Mouse (Mus musculus) testis, adult 2 months (tissue): ENCODE measurements at regions not wholly inside any gene's neighbourhood (a gene's known extent, or its start where the extent isn't known, plus 50 kb on each side); places are given as distances from the start of the nearest gene placed in this dataset.

Experiments used
- H3K27ac ChIP-seq: fragments of 200-500 bp; 2 replicates; pipeline ENCODE4 v1.5.1; 2012; ENCODE audit warnings: low read depth, low read length; ENCODE audit not compliant: control insufficient read depth, insufficient read depth
- H3K27me3 ChIP-seq: fragments of 200-500 bp; 2 replicates; pipeline ENCODE4 v1.6.1; 2012; ENCODE audit warnings: mild to moderate bottlenecking, low read length, moderate library complexity; ENCODE audit not compliant: control insufficient read depth, insufficient read depth
- H3K36me3 ChIP-seq: fragments of 200-500 bp; 2 replicates; pipeline ENCODE4 v1.6.1; 2012; ENCODE audit warnings: mild to moderate bottlenecking, low read length; ENCODE audit not compliant: control insufficient read depth, insufficient read depth
- H3K4me1 ChIP-seq: fragments of 200-500 bp; 2 replicates; pipeline ENCODE4 v1.6.1; 2012; ENCODE audit warnings: low read length; ENCODE audit not compliant: control insufficient read depth, insufficient read depth
- H3K4me3 ChIP-seq: fragments of 200-500 bp; 2 replicates; pipeline ENCODE4 v1.5.1; 2012; ENCODE audit warnings: low read depth, mild to moderate bottlenecking, low read length, moderate library complexity, mixed read lengths; ENCODE audit not compliant: control insufficient read depth
- CTCF ChIP-seq: fragments of 200-500 bp; IDR thresholded peaks from 2 replicates; pipeline ENCODE4 v1.5.1; 2012; ENCODE audit warnings: low read depth, mild to moderate bottlenecking, inconsistent platforms, low read length, moderate library complexity; ENCODE audit not compliant: control insufficient read depth, insufficient read depth, insufficient replicate concordance
- POLR2A ChIP-seq: fragments of 200-500 bp; IDR thresholded peaks from 2 replicates; pipeline ENCODE4 v1.6.1; 2012; ENCODE audit warnings: low read depth, mild to moderate bottlenecking, inconsistent platforms, low read length, moderate library complexity; ENCODE audit not compliant: control insufficient read depth

- Histone ChIP-seq H3K27ac (no peak overlapping the region), H3K4me1 (no peaks in the 10 kb centered on the region), H3K36me3 (no peaks in the 10 kb centered on the region), H3K27me3 (no peaks in the 10 kb centered on the region), H3K4me3 (no peak overlapping the region)
- TF ChIP-seq CTCF (no peak), POLR2A (no peak)
Measured at GRCm38 (mm10) chr19:59669793-59670192, 211.6 kb downstream of the Emx2 start.

DNA sequence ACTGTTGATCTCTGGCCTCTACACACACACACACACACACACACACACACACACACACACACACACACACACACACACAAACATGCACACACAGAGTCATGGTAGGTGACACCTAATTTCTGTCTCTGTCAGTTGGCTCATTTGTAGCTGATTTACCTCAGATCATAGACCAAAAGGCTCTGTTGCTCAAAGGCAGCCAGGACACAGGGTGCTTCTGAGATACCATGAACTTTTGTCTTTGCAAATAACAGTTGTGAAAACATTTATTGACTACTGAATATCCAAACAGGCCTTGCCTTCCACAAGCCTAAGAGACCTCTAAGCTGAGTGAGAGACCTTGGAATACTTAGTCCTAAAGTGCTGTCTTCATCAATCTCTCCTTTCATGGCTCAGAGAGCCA lies 215.4 kb downstream of the Emx2 start:
- no peak for TF ChIP-seq CTCF
- TF ChIP-seq POLR2A: no peak
- Histone ChIP-seq H3K4me1 (no peaks in the 10 kb centered on the region), H3K36me3 (no peaks in the 10 kb centered on the region), H3K27me3 (no peaks in the 10 kb centered on the region), H3K4me3 (no peak overlapping the region), H3K27ac (no peak overlapping the region)

DNA sequence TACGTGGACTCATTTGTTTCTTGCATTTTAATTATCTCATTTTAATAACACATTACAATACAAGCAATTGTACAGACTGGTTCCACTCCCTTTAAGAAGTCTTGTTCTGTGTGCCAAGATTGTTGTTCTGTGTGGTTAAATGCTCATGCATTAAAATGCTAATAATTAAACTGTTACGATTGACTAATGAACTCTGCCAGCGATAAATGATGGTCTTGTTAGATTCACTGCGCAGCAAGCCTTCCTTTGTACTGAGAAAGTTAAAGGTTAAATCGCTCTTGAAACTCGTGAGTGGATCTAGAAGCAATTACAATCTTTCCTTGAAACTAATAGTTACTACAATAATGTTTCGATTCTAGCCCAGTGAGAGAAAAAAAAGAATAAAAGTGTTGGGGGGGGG lies 221.0 kb downstream of the Emx2 start:
- Histone ChIP-seq H3K36me3 (no peaks in the 10 kb centered on the region), H3K27me3 (no peaks in the 10 kb centered on the region), H3K4me1 (no peaks in the 10 kb centered on the region), H3K4me3 (no peak overlapping the region), H3K27ac (no peak overlapping the region)
- no peak for TF ChIP-seq POLR2A
- no peak for TF ChIP-seq CTCF

- TF ChIP-seq POLR2A: no peak
- no peak for TF ChIP-seq CTCF
- H3K4me3 ChIP-seq: no peak overlapping the region
- H3K27me3 ChIP-seq: no peaks in the 10 kb centered on the region
- H3K36me3 ChIP-seq: no peaks in the 10 kb centered on the region
- no peaks in the 10 kb centered on the region for H3K4me1 ChIP-seq
- no peak overlapping the region for H3K27ac ChIP-seq
Measured at GRCm38 (mm10) chr19:59680356-59680755, 222.2 kb downstream of the Emx2 start.

GRCm38 (mm10) chr19:59684292-59684691 lies 226.1 kb downstream of the Emx2 start:
- H3K27me3 ChIP-seq: no peaks in the 10 kb centered on the region
- no peak overlapping the region for H3K27ac ChIP-seq
- TF ChIP-seq CTCF (no peak), POLR2A (no peak)
- no peak overlapping the region for H3K4me3 ChIP-seq
- no peaks in the 10 kb centered on the region for H3K4me1 ChIP-seq
- H3K36me3 ChIP-seq: no peaks in the 10 kb centered on the region

DNA sequence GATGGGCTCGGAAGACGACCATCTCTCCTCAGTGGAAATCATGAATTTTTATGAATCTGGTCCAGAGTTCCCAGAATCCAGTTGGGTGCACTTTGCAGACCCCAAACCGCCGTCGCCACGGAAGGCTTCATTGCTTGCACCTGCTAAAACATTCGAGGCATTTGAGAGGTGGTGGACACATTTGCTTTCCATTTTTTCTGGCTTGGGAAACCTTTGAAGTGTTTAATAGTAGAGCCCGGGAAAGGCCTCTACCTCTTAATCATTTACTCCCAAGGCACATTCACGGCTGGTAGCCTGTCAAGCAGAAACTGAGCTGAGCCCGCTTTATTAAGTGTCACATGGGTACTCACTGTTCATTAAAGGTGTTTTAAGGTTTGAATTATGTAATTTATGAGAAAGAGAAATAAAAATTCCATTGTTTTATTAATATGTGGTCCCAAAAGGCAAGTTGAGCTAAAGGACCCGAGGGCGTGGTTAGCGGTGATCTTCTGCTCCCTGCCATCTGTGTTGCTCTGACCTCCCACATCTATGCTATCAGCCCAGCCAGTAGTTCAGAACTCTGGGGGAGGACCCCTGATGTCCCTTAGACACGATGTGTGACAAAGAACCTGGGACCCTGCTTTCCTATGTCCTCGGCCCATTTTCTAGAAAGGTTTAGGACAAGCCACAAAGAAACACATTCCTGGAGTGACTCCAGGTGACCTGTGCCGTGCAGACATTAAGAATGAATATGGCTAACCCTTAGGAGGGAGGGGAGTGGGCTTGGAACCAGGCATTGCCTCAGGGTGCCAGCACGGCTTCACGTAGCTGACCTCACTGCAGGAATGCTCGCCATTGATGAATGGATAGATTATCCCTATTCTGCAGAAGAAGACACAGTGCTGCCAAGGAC lies 227.9 kb downstream of the Emx2 start:
- H3K27me3 ChIP-seq: no peaks in the 10 kb centered on the region
- TF ChIP-seq POLR2A: no peak
- TF ChIP-seq CTCF: no peak
- H3K4me3 ChIP-seq: no peak overlapping the region
- no peaks in the 10 kb centered on the region for H3K36me3 ChIP-seq
- H3K27ac ChIP-seq: no peak overlapping the region
- no peaks in the 10 kb centered on the region for H3K4me1 ChIP-seq

DNA sequence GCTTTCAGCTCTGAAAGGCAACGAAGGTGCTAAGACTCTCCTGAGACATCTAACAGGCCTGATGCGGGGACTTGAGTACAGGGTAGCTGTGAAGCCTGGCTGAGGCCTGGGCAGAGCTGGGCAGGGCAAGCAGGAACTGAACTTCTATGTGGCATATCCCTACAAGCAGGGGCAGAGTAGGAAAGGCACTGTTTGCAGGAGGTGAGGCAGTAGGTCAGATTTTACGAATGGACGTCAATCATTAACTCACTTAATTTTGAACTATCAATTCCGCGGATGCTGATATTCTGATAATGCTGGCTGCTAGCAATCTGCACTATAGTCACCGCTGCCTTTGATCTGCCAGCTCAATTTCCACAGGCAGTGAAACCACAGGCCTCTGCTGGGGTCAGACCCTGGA lies 229.0 kb downstream of the Emx2 start:
- no peaks in the 10 kb centered on the region for H3K36me3 ChIP-seq
- no peak overlapping the region for H3K27ac ChIP-seq
- no peaks in the 10 kb centered on the region for H3K27me3 ChIP-seq
- H3K4me3 ChIP-seq: no peak overlapping the region
- H3K4me1 ChIP-seq: no peaks in the 10 kb centered on the region
- no peak for TF ChIP-seq POLR2A
- no peak for TF ChIP-seq CTCF

DNA sequence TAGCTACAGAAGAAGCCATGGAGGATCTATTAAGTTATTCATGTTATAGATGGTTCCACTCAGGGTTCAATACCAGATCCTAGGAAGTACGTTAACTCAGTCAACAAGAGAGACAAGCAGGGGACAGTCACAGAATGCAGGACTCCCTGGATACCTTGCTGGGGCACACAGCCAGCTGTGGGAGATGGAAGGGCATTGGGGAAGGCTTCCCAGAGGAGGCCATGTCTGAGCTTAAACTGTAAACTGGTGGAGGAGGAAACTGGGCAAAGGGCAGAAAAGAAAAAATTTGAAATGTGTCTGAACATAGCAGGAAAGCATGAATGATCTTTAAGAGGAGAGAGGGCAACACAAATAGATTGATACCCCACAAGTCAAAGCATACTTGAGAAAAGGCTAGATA lies 229.5 kb downstream of the Emx2 start:
- TF ChIP-seq CTCF (no peak), POLR2A (no peak)
- Histone ChIP-seq H3K4me3 (no peak overlapping the region), H3K27ac (no peak overlapping the region)

More for the DNA sequence above, 229.5 kb downstream of the Emx2 start:
- Histone ChIP-seq H3K27me3 (no peaks in the 10 kb centered on the region), H3K4me1 (no peaks in the 10 kb centered on the region), H3K36me3 (no peaks in the 10 kb centered on the region)
